Mouse (Mus musculus) liver, embryonic 14.5 days (tissue): ENCODE measurements around the gene Sema3c.

Experiments used
- CTCF ChIP-seq: IDR thresholded peaks from 2 replicates; pipeline ENCODE4 v1.5.1; 2016; ENCODE audit warnings: antibody characterized with exemption, low read depth, control low read depth
- EP300 ChIP-seq: IDR thresholded peaks from 2 replicates; pipeline ENCODE4 v1.6.1; 2016; ENCODE audit warnings: antibody characterized with exemption, low read depth

DNA sequence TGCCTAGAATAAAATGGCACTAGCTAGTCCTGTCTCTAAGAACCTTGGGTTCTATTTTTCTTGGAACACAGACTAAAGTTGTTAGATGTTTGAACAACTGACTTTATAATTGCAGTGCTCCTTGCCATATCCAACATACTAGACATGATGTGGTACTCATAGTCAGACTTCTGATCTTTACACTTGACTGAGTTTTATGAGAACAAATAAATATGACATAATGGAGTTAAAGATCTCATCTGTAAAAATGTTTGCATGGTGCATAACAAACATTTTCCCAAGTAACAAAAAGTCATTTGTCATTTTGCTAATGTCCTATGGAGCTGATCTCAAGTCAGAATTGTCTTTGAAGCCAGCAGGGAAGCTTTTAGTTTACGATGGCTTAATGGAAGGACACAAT is 141.1 kb downstream of the Sema3c start:
- TF ChIP-seq CTCF, result no peak
- TF ChIP-seq EP300, result no peak
